Mouse (Mus musculus) C3H10T1/2 (cell line): ENCODE data around the gene Cyp2c54. TPM values are rescaled to one million over a fixed set of nuclear protein-coding genes. Genes with fewer than 3 reads are reported as not detected.

Experiments used
- polyA plus RNA-seq, 2 experiments: library from polyadenylated mRNA; unstranded; fragments of >200 nt; fragmentation: generic; extraction: Trizol; gene quantifications; one replicate each; pipeline ENCODE4 v1.2.1; 2012; ENCODE audit warnings: missing spikeins in 2 of 2

Gene Cyp2c54
- polyA plus RNA-seq: not detected

DNA sequence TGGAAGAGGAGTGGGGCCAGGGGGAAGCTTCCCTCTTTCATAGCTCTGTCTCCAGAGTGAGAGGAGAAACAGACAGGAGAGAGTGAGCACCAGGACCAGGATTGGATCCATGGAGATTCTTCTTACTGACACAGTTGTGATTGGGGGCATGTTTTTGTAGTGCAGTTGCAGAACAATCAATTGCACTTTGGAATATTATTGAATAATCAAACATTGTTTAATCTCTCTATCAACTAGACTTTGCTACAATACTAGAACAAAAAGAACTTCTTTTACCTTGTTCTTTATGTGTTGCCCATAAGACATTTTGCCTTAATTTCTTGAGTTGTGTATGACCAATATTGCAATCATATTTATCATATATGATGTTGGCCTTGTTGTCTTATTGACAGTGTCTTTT lies at the start of gene Cyp2c54:
Gene Cyp2c54, minus strand, starts transcription at position 127 of the 400 bp plus-strand sequence.

DNA sequence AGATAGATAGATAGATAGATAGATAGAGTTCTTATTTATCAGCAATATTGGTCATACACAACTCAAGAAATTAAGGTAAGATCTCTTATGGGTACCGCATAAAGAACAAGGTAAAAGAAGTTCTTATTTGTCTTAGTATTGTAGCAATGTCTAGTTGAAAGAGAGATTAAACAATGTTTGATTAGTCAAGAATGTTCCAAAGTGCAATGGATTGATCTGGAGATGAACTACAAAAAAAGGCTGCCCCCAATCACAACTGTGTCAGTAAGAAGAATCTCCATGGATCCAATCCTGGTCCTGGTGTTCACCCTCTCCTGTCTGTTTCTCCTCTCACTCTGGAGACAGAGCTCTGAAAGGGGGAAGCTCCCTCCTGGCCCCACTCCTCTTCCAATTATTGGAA lies 15.8 kb upstream of the Cyp2c54 start, which contains the start of gene Cyp2c50:
Gene Cyp2c50, plus strand, starts transcription at position 268 of the 400 bp plus-strand sequence.

DNA sequence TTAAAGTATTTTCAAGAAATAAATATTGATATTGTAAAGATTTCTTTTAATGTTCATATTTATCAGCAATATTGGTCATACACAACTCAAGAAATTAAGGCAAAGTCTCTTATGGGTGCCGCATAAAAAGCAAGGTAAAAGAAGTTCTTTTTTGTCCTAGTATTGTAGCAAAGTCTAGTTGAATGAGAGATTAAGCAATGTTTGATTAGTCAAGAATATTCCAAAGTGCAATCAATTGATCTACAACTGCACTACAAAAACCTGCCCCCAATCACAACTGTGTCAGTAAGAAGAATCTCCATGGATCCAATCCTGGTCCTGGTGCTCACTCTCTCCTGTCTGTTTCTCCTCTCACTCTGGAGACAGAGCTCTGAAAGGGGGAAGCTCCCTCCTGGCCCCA lies 81.5 kb downstream of the Cyp2c54 start, which contains the start of gene Cyp2c37:
Gene Cyp2c37, plus strand, starts transcription at position 285 of the 400 bp plus-strand sequence.

Other genes starting within 250 kb of the Cyp2c54 start
- gene Cyp2c69, start 187.0 kb downstream of the Cyp2c54 start, polyA plus RNA-seq: not detected
- not detected for gene Cyp2c37, start 81.4 kb downstream of the Cyp2c54 start, polyA plus RNA-seq
- gene Cyp2c50, start 15.9 kb upstream of the Cyp2c54 start, polyA plus RNA-seq: not detected
- gene Cyp2c70, start 113.5 kb upstream of the Cyp2c54 start, polyA plus RNA-seq: not detected
- 10 to 100 TPM in 1 of 2 experiments, 1 to 10 TPM in 1; 1.4 to 10.1 TPM for gene Pdlim1, start 198.0 kb upstream of the Cyp2c54 start, polyA plus RNA-seq